Mouse (Mus musculus) small intestine, adult 2 months (tissue): ENCODE measurements around the gene Krtap10-4. TPM values are rescaled to one million over a fixed set of nuclear protein-coding genes. Genes with fewer than 3 reads are reported as not detected.

Source experiments
- H3K27ac ChIP-seq: fragments of 200-500 bp; 2 replicates; pipeline ENCODE4 v1.5.1; 2012; ENCODE audit warnings: low read depth, low read length, control low read depth, inconsistent platforms; ENCODE audit not compliant: insufficient read depth
- H3K27me3 ChIP-seq: fragments of 200-500 bp; 2 replicates; pipeline ENCODE4 v1.6.1; 2012; ENCODE audit warnings: mild to moderate bottlenecking, moderate library complexity, low read length, inconsistent platforms; ENCODE audit not compliant: control insufficient read depth, insufficient read depth
- H3K36me3 ChIP-seq: fragments of 200-500 bp; 2 replicates; pipeline ENCODE4 v1.6.1; 2012; ENCODE audit warnings: mild to moderate bottlenecking, low read length, control low read depth, inconsistent platforms; ENCODE audit not compliant: control insufficient read depth, insufficient read depth
- H3K4me1 ChIP-seq: fragments of 200-500 bp; 2 replicates; pipeline ENCODE4 v1.6.1; 2012; ENCODE audit warnings: low read length, inconsistent platforms, mixed read lengths; ENCODE audit not compliant: control insufficient read depth, insufficient read depth, insufficient read length
- H3K4me3 ChIP-seq: fragments of 200-500 bp; 2 replicates; pipeline ENCODE4 v1.5.1; 2012; ENCODE audit warnings: low read depth, mild to moderate bottlenecking, control low read depth, inconsistent platforms, low read length, moderate library complexity
- CTCF ChIP-seq: fragments of 200-500 bp; IDR thresholded peaks from 2 replicates; pipeline ENCODE4 v1.5.1; 2012; ENCODE audit warnings: low read depth, mild to moderate bottlenecking, control low read depth, inconsistent platforms, low read length, moderate library complexity, mixed read lengths; ENCODE audit not compliant: insufficient replicate concordance, insufficient read length; ENCODE audit errors: extremely low read depth
- POLR2A ChIP-seq: fragments of 200-500 bp; IDR thresholded peaks from 2 replicates; pipeline ENCODE4 v1.6.1; 2012; ENCODE audit warnings: low read depth, mild to moderate bottlenecking, control low read depth, inconsistent platforms, low read length, moderate library complexity
- WGBS: fragments of 180-500 bp; shearing (Covaris S2); methylation state at CpG from one replicate; pipeline ENCODE4 v1.1.7; 2018; 5-methylcytosine and 5-hydroxymethylcytosine counted together
- polyA plus RNA-seq: library from polyadenylated mRNA; depleted of rRNA; stranded (reverse); fragments of >200 nt; gene quantifications from 2 replicates; pipeline ENCODE4 v1.2.3, GENCODE M21; 2012; rRNA removed

Krtap10-4 gene
- polyA plus RNA-seq = not detected in 2 replicates

GRCm38 (mm10) chr10:77826951-77827350 lies at the start of gene Krtap10-4:
Gene Krtap10-4 (minus strand): TSS chr10:77827095.
- no peaks in the 10 kb centered on the region for H3K4me1 ChIP-seq
- TF ChIP-seq CTCF = no peak
- TF ChIP-seq POLR2A = no peak
- no peaks in the 10 kb centered on the region for H3K27me3 ChIP-seq
- no peaks in the 10 kb centered on the region for H3K36me3 ChIP-seq
- no peak within 1 kb of the TSS for H3K4me3 ChIP-seq
- H3K27ac ChIP-seq = no peak within 1 kb of the TSS
- WGBS = 57% methylated on average over 6 of the region's 6 CpGs

- 85% methylated on average over 7 of the region's 7 CpGs for WGBS
- peaks cover under 1% of the 10 kb centered on the region for H3K4me1 ChIP-seq
- TF ChIP-seq POLR2A (no peak), CTCF (no peak)
- H3K36me3 ChIP-seq = no peaks in the 10 kb centered on the region
- no peaks in the 10 kb centered on the region for H3K27me3 ChIP-seq
- no peak overlapping the region for H3K4me3 ChIP-seq
- H3K27ac ChIP-seq = no peak overlapping the region
These were observed 42.8 kb upstream of the Krtap10-4 start for GRCm38 (mm10) chr10:77869651-77870050.

GRCm38 (mm10) chr10:77867546-77867945 lies 40.7 kb upstream of the Krtap10-4 start:
- WGBS = 35% methylated on average over 1 of the region's 1 CpGs
- Histone ChIP-seq H3K4me3 (no peak overlapping the region), H3K27ac (no peak overlapping the region), H3K36me3 (no peaks in the 10 kb centered on the region), H3K4me1 (peaks cover 2% of the 10 kb centered on the region), H3K27me3 (no peaks in the 10 kb centered on the region)
- TF ChIP-seq POLR2A (no peak), CTCF (no peak)

DNA sequence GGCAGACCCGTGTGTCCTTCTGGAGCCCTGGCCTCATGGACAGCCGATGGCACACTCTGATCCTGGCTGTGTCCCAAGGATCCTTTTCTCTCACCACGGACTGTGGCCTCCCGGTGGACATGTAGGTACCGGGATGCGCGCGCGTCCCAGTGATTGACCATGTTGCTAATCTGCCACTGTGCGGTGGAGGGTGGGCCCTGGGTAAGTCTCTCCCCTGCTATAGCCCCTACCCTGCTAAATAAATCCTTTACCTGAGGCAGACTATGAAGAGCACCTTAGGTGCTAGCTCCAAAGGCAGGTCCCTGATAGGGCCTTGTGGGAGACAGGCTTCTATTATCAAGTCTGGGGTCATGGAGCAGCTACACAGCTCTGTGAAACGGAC lies 37.9 kb upstream of the Krtap10-4 start:
- TF ChIP-seq CTCF (no peak), POLR2A (peak; percentile 5; the same call in 1 of the 2 replicates)
- H3K27ac ChIP-seq = no peak overlapping the region
- 31% methylated on average over 11 of the region's 11 CpGs for WGBS
- H3K36me3 ChIP-seq = no peaks in the 10 kb centered on the region
- peaks cover 2% of the 10 kb centered on the region for H3K4me1 ChIP-seq
- H3K4me3 ChIP-seq = peak overlapping the region; percentile 53
- no peaks in the 10 kb centered on the region; the same call in 1 of the 2 replicates for H3K27me3 ChIP-seq

GRCm38 (mm10) chr10:77864067-77864761 lies 37.3 kb upstream of the Krtap10-4 start:
- 39% methylated on average over 14 of the region's 14 CpGs for WGBS
- Histone ChIP-seq H3K4me1 (peaks cover 2% of the 10 kb centered on the region), H3K36me3 (no peaks in the 10 kb centered on the region), H3K27me3 (no peaks in the 10 kb centered on the region; the same call in 1 of the 2 replicates), H3K4me3 (peak overlapping the region; percentile 53), H3K27ac (no peak overlapping the region)
- peak; percentile 28; the same call in 1 of the 2 replicates for TF ChIP-seq POLR2A
- no peak for TF ChIP-seq CTCF

- no peaks in the 10 kb centered on the region; the same call in 1 of the 2 replicates for H3K27me3 ChIP-seq
- peaks cover 2% of the 10 kb centered on the region for H3K4me1 ChIP-seq
- TF ChIP-seq POLR2A = no peak
- no peak for TF ChIP-seq CTCF
- no peaks in the 10 kb centered on the region for H3K36me3 ChIP-seq
- 53% methylated on average over 7 of the region's 7 CpGs for WGBS
- no peak within 1 kb of the TSS for H3K27ac ChIP-seq
- no peak within 1 kb of the TSS for H3K4me3 ChIP-seq
These were observed 34.8 kb upstream of the Krtap10-4 start, which contains the start of gene Gm3285 for GRCm38 (mm10) chr10:77861675-77862074. Gene Gm3285 (plus strand): TSS chr10:77861975.

DNA sequence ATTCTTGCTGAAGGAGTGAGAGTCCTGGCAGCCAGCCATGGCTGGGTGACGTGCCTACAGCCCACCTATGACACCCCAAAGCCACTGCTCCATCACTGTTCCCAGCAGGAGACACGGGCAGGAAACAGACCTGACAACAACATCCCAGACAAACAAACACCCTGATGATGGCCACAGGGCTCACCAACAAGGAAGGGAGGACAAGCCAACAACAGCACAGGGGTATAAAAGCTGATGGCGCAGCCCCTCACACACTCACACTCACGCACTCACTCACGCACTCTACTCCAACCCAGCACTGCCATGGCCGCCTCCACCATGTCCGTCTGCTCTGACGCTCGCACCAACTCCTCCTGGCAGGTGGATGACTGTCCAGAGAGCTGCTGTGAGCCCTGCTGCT lies 25.7 kb upstream of the Krtap10-4 start, which contains the start of gene Gm10318:
Gene Gm10318, plus strand, starts transcription at position 301 of the 400 bp plus-strand sequence.
- no peaks in the 10 kb centered on the region for H3K36me3 ChIP-seq
- WGBS = 74% methylated on average over 9 of the region's 9 CpGs
- H3K27me3 ChIP-seq = no peaks in the 10 kb centered on the region
- H3K4me1 ChIP-seq = no peaks in the 10 kb centered on the region
- TF ChIP-seq CTCF = no peak
- no peak for TF ChIP-seq POLR2A
- H3K27ac ChIP-seq = no peak within 1 kb of the TSS
- H3K4me3 ChIP-seq = no peak within 1 kb of the TSS
